Mouse (Mus musculus) neutrophil, adult 5-6 weeks (primary cell): ENCODE data around the gene Krtap3-3. TPM values are rescaled to one million over a fixed set of nuclear protein-coding genes. Genes with fewer than 3 reads are reported as not detected.
"Not testable (repeated sequence)": the region's sequence is repeated elsewhere in the genome, so short reads cannot be mapped to it uniquely, and the experiment has no call there.

Experiments used
- ATAC-seq: fragments of 151-379, 151-347 bp; 2 replicates; pipeline ENCODE4 v1.8.0; 2017; ENCODE audit warnings: mild to moderate bottlenecking, moderate TSS enrichment; ENCODE audit not compliant: insufficient number of reproducible peaks, poor library complexity, low FRiP score, severe bottlenecking; ENCODE audit errors: extremely low read depth
- total RNA-seq: library from RNA; stranded (forward); fragments of 200-1000 nt; gene quantifications from 2 replicates; pipeline ENCODE4 v1.2.3, GENCODE M21; 2017

Krtap3-3 gene
- not detected in 2 replicates for total RNA-seq

DNA sequence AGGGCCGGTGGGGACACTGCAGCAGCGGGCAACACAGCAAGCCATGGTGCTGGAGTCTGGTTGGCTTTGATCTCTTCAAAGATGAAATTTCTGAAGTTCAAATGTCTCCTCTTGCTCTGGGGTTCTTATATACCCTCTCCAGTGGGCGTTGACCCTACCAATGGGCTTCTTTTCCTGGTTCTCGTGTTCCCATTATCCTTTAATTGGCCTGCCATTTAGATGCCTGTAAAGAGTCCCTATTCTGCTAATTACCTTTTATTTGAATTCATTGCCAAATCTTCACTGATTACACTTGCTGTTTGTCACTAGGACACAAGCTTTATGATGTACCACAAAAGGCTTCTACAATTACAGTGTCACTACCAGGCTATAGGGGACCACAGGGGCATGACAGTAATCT lies at the start of gene Krtap3-3:
Gene Krtap3-3 (minus strand): TSS at position 101 of the 400 bp plus-strand sequence.
- ATAC-seq = no peak

DNA sequence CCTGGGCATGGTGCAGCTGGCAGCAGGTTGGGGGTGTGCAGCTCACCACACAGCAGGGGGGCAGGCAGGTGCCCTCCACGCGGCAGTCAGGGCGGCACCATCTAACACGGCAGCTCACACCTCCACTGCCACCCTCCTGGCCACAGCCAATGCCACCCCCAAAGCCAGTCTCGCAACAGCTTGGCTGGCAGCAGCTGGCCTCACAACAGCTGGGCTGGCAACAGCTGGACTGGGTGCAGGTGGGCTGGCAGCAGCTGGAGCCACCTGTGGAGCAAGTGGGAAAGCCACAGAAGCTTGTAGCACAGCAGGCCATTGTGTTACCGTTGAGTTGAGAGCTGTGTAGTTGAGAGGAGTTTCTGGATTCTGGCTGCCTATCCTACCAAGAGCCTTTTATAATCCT lies 47.1 kb upstream of the Krtap3-3 start, which contains the start of gene Krtap9-3:
Gene Krtap9-3 (minus strand): TSS at position 364 of the 400 bp plus-strand sequence.
- not testable (repeated sequence) for ATAC-seq

DNA sequence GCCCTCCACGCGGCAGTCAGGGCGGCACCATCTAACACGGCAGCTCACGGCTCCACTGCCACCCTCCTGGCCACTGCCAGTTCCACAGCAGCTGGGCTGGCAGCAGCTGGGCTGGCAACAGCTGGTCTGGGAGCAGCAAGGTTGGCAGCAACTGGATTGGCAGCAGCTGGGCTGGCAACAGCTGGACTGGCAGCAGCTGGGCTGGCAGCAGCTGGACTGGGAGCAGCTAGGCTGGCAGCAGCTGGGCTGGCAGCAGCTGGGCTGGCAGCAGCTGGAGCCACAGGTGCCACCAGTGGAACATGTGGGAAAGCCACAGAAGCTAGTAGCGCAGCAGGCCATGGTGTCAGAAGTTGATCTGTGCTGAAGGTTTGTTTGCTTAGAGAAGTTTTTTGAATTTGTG lies 40.3 kb upstream of the Krtap3-3 start, which contains the start of gene Krtap1-3:
Gene Krtap1-3 (minus strand): TSS at position 359 of the 400 bp plus-strand sequence.
- ATAC-seq = no peak

DNA sequence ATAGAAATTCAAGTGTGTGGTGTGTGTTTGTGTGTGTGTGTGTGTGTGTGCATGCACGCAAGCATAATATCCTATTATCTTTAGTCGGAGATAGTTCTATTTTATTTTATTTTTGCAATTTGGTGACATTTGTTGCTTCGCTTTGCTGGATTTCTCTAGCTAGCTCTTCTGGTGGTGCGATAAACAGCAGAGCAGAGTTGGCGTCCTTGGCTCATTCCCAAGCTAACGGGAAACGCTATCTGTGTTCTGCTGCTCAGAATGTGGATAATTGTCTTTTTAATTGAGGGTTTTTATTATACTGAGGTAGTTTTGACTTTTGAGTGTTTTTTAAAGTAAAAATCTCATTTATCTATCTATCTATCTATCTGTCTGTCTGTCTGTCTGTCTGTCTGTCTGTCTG lies 34.4 kb upstream of the Krtap3-3 start:
- no peak for ATAC-seq

DNA sequence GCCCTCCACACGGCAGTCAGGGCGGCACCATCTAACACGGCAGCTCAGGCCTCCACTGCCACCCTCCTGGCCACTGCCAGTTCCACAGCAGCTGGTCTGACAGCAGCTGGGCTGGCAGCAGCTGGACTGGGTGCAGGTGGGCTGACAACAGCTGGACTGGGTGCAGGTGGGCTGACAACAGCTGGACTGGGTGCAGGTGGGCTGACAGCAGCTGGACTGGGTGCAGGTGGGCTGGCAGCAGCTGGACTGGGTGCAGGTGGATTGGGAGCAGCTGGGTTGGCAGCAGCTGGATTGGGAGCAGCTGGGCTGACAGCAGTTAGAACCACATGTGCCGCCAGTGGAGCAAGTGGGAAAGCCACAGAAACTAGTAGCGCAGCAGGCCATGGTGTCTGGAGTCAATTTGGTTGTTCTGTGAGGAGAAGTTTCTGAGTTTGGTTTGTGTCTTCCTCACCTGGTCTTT lies 32.6 kb upstream of the Krtap3-3 start, which contains the start of gene Krtap1-4:
Gene Krtap1-4 (minus strand): TSS at position 410 of the 460 bp plus-strand sequence.
- ATAC-seq = no peak

DNA sequence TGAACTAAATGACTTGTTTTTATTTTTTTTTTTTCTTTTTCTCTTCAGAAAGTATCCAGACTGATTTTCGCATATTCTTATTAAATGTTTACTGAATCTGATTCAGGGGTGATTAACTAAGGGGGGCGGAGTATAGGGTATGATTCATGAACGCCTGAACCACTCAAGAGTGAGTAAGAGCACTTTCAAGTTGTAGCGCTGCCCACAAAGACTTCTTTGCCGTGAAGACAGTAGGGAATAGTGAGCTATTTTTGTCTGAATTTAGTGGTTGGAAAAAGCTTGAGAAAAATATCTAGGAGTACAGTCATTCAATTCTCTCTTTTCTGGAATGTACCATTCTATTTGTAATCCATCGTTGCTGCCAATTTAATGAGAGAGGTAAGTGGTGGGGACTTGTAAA lies 30.9 kb upstream of the Krtap3-3 start:
- no peak for ATAC-seq

DNA sequence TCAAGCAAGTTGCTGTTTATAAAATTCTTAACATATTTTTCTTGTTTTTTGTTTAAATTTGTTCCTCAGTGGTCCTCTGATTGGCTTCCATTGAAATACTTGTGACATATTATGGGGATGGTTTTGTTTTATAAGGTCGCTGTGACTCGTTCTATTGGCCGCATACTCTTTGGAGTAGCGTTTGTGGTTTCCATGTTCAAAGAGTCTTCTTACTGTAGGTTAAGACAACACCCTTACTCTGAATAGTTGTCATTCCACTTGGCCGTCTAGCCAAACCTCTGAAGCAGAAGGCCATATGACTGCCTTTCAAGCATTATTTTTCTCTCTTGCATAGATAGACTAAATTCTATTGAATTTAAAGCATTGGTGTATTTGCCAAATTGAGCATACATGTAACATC lies 30.4 kb upstream of the Krtap3-3 start:
- no peak for ATAC-seq

DNA sequence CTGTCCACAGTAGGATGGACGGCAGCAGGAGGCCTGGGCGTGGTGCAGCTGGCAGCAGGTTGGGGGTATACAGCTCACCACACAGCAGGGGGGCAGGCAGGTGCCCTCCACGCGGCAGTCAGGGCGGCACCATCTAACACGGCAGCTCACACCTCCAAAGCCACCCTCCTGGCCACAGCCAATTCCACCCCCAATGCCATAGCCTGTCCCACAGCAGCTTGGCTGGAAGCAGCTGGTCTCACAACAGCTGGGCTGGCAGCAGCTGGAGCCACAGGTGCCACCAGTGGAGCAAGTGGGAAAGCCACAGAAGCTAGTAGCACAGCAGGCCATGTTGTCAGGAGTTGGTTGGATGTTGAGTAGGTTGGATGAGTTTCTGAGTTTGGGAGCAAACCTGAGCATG lies 30.0 kb upstream of the Krtap3-3 start, which contains the start of gene Krtap1-5:
Gene Krtap1-5 (minus strand): TSS at position 381 of the 400 bp plus-strand sequence.
- no peak for ATAC-seq

DNA sequence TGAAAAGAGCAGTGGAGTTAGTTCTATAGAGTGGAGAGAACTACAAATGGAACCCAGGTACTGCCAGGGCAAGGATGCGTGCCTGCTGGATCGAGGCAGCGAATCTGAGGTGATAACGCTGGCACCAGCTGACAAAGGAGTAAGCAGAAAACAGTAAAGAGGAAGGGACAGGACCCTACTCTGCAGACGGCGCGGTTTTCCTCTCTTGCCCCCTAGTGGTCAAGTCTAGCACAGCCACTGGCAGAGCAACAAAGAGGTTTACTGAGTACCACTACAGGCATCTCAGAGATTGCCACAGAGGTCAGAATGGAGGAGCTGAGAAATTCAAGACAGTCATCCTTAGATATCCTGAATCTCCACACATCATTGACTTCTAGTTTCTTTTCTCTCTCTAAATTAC lies 23.4 kb upstream of the Krtap3-3 start:
- ATAC-seq = no peak

DNA sequence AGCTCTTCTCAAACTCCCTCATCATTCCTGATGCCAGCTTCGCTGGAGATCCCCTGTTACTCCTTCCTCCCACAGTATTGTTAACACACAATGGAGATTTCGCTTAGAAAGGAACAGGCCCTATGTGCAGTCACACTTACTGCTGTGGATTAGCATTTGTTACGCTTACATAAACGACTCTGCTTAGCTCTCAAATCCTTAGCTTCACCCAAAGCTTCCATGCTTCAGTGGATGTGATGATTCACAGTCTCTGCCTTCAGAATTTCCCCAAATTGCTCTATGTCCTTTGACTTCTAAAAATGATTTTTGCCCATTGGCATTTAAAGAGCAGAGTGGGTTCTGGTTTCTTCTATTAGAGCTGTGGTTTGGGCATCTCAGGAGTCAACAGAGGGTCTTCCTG lies 22.5 kb upstream of the Krtap3-3 start:
- no peak for ATAC-seq

DNA sequence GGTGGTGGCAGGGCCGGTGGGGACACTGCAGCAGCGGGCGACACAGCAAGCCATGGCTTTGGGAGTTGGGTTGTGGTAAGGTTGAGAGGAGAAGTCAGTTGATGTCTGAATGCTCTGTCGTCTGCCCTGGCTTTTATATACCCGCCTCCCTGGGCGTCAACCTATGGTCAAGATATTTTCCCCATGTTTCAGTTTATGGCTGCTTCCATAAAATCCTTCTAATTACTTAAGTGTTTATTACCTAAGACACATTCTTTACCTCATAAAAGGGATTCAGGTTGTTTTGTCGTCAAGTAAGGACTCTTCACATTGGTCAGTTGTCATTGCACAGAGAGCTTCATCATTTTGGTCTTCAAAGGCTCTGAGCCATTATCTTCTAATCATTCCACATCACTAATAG lies 15.9 kb upstream of the Krtap3-3 start, which contains the start of gene Krtap3-1:
Gene Krtap3-1 (minus strand): TSS at position 101 of the 400 bp plus-strand sequence.
- no peak for ATAC-seq

DNA sequence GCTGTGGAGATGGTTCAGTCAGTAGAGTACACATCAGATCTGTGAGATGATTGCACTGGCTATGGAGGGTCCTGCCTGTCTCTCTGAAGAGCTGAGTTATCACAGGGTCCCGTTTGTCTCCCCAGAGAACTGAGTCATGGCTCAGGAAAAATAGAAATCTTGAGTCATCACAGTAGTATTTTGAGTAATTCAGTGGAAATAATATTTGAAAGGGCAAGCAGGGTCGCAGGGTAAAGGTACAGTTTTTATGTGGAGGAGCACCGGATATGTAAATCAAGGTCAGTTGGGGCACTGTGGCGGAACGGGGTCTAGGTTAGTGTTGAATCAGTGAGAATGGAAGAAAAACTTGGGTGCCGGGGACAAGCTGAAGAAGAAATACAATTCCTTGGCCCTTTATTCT lies 11.9 kb upstream of the Krtap3-3 start:
- no peak for ATAC-seq

DNA sequence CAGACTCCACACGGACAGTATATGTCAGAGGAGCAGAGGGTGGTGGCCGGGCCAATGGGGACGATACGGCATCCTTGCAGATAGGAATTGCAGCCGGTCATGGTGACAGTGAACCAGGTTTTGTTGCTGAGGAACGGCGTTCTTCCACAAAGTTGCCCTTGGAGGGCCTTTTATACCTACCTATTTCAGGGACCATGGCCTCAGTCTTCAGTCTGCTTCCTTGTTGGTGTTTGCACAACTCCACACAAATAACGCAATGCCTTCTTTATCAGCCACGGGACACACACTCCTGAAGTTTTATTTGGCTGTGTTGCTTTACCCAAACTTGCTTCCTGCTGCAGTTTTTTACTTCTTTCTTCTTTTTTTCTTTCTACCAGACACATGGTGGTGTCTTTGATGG lies 8.7 kb upstream of the Krtap3-3 start, which contains the start of gene Gm11939:
Gene Gm11939 (minus strand): TSS at position 101 of the 400 bp plus-strand sequence.
- ATAC-seq = no peak

DNA sequence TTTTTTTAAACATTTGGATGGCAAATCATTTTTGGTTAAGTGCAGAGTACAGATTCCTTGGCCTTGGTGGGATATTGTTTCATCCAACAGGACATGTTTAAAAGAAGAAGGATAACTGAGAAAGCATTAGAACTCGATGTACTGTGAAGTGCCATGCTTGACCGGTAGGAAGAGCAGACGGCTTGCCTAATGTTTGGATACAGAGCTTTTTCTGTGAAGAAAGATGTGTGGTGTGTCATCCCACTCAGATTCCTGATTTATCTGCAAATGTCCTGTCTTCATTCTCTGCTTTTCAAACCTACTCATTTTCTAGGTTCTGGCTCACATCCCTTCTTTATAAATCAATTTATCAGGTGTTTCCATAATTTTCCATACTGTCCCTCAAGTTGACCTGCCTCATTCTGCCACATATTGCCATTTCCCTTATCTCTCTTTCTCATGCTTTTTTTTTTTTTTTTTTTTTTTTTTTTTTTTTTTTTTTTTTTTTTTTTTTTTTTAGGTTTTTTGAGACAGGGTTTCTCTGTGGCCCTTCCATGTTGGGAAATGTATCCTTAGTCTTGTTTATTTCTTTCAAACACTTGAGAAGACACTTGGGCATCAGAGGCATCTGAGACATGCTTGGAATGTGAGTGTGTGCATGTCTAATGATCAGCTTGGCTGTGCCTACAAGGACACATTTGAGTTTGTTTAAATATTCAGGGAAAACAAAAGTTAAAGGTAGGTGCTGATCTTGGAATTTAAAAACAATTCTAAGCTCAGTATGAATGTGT lies 7.5 kb upstream of the Krtap3-3 start:
- no peak for ATAC-seq

DNA sequence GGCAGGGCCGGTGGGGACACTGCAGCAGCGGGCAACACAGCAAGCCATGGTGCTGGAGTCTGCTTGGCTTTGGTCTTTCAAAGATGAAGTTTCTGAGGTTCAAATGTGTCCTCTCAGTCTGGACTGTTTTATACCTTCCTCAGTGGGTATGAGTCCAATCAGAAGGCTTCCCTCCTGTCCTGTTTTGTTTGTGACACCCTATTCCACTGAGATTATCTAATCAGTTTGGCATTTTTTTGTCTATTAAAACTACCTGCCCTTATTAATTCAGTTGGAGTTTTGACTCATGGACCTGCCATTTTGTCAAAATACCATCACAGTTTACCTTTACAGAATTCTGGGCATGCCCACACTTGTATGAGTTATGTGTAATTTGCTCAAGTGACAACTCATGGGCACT lies 6.1 kb upstream of the Krtap3-3 start, which contains the start of gene Krtap3-2:
Gene Krtap3-2 (minus strand): TSS at position 101 of the 400 bp plus-strand sequence.
- ATAC-seq = no peak

DNA sequence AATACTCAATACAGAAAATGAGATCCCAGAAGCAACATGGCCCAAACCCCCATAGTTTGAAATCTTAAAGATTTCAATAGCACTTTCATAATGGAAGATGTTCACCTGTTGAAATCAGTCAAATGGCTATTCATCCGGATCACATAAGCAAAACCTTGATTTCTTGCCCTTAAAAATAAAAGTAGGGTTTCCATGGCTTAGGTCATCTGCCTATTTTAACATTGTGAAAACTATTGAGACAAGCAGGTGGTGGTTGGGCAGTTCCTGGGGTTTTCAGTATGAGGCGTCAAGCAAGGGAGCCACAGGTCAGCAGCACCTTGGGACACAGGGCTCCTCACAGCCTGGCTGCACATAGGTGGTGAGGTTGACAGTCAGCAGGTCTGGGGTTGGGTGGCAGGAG lies 5.5 kb upstream of the Krtap3-3 start:
- ATAC-seq = no peak

DNA sequence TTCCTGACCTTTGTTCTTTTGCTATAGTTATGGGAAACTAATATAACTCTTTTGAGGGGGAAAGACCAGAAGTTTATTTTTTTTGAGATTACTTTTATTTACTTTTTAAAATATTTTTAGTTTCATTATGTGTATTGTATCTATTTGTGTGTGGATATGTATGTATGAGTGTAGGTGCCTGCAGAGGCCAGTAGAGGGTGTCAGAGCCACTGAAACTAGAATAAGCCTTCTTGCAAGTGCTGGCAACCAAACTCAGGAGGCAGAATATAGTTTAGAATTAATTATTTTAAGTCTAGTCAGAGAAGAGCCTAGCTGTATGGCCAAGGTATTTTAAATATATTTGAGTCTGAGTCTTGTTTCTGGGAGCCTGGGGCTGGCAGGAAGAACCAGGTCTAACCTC lies 2.8 kb downstream of the Krtap3-3 start:
- ATAC-seq = no peak

DNA sequence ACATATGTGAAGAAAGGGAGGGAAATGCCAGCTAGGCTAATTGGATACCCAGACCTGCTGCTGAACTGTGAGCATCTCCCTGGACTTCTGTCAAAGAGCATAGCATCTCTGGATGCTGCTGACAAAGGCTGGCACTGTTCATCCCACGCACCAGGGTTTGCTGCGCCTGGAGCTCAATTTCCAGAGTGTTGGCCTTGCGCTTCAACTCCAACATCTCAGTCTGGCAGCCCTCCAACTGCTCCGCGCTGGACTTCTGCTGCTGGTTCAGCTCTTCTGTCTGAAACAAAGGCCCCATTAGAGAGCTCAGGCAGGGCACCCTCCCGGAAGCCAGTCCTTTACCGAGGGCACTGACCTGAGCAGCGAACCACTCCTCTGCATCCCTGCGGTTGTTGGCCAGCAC lies 10.9 kb downstream of the Krtap3-3 start:
- ATAC-seq = no peak

DNA sequence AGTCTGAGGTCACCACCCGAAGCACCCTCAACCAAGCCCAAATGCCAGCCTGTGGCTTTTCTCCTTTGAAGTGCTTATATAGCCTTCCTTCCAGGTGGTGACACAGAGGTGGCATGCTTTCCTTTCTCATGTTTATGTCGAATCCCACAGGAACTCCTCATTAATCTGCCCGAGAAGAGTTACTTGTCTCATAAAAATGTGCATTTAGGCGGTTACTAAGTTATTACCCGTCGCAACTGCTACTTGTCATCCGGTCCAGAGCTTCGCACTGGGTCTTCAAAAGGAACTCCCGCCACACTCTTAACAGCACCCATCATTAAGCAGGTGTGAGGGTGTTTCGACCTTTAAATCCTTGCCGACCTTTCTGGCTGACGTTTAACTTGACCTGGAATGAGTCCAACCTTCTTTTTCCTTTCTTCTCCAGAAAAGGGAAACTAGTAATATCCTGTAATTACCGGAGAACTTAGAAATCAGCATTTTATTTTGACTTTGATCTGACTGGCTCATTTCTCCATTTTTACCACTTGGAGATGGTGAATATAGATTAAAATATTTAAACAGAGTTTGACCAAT lies 29.3 kb downstream of the Krtap3-3 start, which contains the start of gene Krt39:
Gene Krt39 (minus strand): TSS at position 51 of the 573 bp plus-strand sequence.
- ATAC-seq = no peak

DNA sequence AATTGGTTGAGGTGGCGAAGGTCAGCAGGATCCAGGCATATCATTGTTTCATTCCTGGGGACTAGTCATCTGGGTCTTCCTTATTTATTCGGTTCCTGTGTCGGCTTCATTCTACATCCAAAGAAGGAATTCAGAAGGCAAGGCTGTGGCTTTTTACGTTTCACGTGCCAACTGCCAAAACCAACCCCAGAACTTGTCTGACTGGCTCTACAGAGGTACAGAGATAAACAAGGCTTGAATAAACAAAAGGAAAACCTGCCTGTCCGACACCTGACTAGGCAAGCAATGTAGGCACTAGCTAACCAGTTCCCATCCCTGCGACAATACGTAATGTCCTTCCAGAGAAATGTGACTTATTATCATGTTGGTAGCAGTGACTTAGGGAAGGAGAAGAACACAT lies 36.6 kb downstream of the Krtap3-3 start:
- ATAC-seq = no peak
